Mouse (Mus musculus): ENCODE results near the gene A130010J15Rik.
A peak's percentile ranks its signal among the peaks of the same experiment; 100 is the strongest.

Gene A130010J15Rik

GRCm38 (mm10) chr1:193167746-193168145 lies at the start of gene A130010J15Rik:
TSS of gene A130010J15Rik (plus strand) at chr1:193168046.
- DNase-seq, result no peak

DNA sequence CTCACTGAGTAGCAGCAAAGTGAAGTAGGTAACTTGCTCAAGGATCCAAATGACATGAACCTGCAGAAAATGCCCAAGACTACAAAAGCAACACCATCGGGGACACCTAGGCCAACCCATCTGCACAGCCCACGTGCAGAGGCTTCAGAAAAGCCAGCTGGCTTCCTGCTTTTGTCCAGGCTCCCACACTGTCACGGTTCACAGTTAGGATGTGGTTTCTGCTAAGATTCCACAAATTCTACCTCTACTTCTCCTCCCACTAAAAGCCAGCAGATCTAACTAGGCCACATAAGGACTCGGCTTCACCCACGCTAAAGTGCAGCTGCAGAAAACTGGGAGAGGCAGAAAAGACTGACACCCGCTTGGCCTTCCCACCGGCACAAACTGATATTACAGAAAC lies 45.1 kb upstream of the A130010J15Rik start:
- DNase-seq, result no peak

GRCm38 (mm10) chr1:193123290-193123689 lies 44.6 kb upstream of the A130010J15Rik start:
- DNase-seq, result no peak

DNA sequence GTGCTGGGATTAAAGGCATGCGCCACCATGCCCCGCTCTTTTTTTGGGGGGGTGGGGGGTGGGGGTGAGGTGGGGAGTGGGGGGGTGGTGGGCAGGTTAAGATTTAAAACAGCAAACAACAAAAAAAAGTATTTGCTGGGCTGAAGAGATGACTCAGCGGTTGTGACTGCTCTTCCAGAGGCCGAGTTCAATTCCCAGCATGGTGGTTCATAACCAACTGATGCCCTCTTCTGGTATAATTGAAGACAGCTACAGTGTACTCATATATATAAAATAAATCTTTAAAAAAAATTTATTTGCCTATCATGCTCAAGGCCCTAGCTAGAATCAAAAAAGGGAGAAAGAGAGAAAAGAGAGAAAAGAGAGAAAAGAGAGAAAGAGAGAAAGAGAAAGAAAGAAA lies 42.0 kb upstream of the A130010J15Rik start:
- DNase-seq, result no peak

DNA sequence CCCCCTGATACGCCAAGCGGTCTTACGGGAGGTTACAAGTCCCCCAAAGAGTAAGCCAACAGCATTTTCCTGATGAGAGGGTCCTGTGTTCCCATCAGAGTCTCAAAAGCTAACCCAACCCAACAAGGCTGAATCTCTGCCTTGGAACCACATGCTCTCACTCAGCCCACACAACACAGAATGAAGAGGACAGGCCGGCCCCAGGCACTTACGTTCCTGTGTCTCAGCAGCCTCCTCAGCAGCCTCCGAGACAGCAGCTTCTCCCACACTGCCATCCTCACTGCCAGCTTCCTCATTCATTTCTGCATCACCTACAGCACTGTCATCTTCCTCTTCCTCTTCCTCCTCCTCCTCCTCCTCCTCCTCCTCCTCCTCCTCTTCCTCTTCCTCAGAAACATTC lies 39.8 kb upstream of the A130010J15Rik start:
- DNase-seq, result no peak

- no peak for DNase-seq
Observed at GRCm38 (mm10) chr1:193129321-193129720, 38.5 kb upstream of the A130010J15Rik start.

GRCm38 (mm10) chr1:193129786-193130455 lies 37.9 kb upstream of the A130010J15Rik start, which contains the start of gene Diexf:
TSS of gene Diexf (minus strand) at chr1:193130272.
- peak; percentile 98 for DNase-seq

DNA sequence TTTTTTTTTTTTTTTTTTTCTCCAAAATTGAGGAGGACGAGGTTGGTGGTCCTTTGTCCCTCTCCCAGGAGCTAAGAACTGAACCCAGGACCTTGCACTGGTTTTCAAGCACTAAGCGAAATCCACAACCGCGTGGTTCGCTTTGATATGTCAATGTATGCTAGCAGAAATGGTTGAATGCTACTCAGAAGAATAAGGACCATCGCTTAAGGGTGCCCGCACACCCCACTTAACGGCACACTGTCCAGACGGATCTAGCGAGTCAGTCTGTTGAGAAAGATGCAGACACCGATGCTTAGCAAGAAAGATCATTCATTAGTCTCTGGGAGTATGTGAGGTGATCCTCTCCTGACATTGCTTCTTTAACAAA lies 37.4 kb upstream of the A130010J15Rik start:
- DNase-seq, result no peak

DNA sequence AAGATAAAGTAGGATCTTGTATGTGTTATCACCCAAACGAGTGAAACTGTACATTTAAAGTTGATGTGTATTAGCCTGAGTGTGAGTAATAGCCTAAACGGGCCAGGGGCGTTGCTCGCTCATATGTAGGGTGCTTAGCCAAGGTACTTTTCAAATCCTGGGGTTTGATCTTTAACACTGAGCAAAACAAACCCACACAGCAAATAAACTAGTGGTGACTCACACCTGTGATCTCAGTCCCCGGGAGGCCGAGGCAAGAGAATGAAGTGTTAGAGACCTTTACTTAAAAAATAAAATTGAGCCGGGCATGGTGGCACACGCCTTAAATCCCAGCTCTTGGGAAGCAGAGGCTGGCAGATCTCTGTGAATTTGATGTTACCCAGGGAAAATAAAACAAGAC lies 37.0 kb upstream of the A130010J15Rik start:
- DNase-seq, result no peak

DNA sequence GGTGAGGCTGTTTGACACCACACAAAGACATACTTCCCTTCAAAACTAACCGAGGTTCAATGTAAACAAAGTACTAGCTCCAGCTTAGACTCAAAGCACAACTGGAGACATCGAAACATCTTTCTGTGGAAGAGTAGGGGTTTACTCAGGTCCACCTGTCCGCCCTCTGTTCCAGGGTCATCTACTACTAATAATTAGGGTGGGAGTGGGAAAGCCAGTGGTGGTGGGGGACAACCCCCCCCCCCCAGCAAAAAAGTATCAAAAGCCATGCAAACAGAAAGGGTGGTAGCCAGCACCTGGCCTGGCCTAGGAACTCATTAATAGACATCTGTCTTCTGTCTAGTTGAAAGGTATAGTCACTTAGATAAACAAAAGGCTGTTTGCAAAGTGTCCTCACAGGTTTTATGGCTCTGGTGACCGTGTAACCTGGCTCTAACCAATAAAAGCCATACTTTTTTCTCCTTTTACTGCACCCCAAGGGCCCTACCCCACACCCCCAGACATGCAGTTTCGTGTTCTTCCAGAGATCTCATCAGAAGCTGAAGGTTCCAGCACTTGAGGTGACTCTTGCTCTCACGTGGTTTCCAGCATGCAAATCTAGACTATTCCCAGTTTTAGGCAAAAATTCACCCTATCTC lies 36.4 kb upstream of the A130010J15Rik start:
- DNase-seq, result no peak

DNA sequence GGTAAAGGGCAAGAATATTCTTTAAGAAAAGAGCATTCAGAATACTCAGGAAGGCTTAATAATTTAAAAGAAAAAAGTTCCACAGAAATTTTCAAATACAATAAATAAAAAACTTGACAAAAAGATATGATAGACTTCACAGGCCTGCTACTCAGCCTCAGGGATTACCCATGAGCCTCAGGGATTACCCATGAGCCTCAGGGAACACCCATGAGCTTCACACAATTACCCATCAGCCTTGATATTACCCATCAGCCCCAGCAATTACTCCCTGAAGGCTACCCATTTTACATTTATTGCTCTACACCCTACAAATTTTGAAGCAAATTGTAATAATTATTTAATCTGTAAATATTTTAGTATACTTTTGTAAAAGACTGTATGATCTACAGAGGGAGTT lies 35.5 kb upstream of the A130010J15Rik start:
- DNase-seq, result no peak

DNA sequence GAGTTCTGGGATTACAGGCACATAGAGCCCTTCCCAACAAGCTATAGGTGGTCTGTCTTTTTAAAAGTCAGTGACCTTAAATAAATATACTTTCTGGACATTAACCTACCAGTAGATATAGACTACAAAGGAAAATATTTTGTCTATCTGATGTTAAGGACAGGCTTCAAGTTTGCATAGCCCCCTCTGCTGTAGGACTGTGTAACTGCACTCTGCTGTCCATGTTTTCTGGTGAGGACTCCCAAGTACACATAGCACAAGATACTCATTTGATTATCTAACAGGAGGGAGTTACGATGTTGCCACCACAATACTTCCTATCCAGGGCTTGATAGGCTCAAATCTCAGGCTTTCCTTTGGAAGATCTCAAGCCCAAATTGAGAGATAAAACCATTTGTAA lies 34.1 kb upstream of the A130010J15Rik start:
- no peak for DNase-seq

GRCm38 (mm10) chr1:193138087-193138486 lies 29.8 kb upstream of the A130010J15Rik start:
- DNase-seq, result no peak

DNA sequence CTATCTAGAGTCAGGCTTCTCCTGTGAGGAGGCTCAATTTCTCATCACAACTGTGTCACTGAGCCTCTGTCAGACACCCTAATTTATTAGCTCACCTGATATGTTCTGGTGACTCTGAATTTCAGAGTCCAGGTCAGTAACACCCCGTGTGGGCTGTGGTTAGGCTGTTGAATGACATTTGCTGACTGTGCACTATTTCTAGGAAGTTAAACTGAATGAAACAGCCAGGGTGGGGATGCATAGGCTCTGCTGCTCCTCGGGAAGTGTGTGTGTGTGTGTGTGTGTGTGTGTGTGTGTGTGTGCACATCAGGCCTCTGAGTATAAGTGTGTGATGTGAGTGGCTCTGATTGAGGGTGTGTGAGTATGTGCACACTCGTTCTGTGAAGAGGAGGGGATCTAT lies 29.2 kb upstream of the A130010J15Rik start:
- no peak for DNase-seq

- DNase-seq, result no peak
Observed at GRCm38 (mm10) chr1:193141118-193141517, 26.7 kb upstream of the A130010J15Rik start.

DNA sequence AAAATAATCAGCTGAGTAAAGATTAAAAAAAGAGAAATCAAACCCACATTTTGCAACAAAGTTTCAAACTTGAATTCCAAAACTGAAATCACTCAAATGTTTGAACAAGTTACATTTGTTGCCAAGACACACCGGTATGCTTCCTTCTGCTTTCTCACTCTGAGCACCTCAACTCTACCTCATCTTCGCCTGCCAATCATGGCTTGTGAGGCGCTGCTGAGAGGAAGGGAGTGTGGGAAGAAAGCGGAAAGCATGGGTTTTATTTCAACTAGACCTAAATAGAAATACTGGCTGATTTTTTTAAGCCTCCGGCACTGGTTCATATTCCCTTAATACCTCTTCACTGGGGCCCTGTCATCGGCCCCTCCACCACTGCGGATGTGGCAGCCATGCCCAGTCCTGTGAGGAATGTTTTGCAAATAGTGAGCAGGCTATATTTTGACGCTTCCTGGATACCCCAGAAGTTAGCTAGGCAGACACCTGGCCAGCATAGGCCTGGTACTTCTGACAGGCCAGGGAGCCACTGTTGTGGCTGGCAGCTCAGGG lies 25.3 kb upstream of the A130010J15Rik start:
- no peak for DNase-seq

GRCm38 (mm10) chr1:193144516-193144915 lies 23.3 kb upstream of the A130010J15Rik start:
- no peak for DNase-seq

DNA sequence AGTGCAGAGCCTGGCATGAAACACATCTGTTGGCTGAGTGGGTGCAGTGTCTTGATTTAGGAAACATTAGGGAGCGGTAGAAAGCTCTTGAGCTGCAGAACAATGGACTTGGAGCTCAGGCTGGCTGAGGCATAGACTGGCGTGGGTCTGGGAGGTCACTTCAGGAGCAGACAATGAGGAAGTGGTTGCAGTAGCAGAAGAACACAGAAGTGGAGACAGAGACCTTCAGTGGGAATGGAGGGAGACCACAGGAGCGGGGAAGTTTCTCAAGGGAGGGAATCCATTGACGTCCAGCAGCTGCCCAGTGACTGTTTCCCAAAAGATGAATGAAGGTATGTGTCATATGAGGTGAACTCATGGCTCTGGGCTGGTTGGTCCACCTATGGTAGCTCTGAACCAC lies 22.7 kb upstream of the A130010J15Rik start:
- DNase-seq, result no peak

GRCm38 (mm10) chr1:193146416-193146815 lies 21.4 kb upstream of the A130010J15Rik start:
- DNase-seq, result no peak

DNA sequence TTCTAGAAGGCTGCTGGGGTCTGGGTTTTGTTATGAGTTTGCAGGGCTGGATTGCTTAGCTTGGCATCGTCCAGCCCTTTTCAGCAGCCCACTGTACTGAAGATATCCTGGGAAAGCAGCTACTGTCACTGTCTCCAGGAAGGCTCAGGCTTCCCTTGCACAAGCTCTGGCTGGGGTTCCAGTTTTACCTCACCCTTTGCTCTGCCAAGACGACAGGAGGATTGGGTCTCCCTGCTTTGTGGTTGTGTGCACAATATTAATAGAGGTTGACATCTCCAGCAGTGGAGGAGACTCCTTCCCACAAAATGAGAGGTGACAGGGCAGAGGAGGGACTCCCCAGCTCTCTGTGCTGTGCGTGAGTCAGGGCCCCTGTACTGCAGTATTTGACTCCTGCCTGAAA lies 18.6 kb upstream of the A130010J15Rik start:
- DNase-seq, result no peak

DNA sequence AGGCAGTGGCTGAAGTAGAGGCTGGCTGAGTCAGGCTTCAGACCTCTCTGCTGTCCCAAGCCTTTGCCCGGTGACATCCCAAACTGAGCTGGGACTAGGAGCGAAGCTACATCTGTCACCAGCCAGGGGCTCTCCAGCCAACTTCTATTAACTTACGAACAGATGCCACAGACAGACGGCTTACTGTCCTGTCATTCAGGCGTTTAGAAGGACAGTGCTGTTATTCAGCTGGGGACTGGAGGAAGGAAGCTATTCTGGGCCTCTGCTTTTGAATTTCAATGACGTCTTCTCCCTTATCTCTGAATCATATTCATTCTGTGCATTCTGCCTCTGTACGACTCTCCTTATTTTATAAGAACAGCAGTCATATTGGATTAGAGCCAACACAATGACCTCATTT lies 16.7 kb upstream of the A130010J15Rik start:
- no peak for DNase-seq

DNA sequence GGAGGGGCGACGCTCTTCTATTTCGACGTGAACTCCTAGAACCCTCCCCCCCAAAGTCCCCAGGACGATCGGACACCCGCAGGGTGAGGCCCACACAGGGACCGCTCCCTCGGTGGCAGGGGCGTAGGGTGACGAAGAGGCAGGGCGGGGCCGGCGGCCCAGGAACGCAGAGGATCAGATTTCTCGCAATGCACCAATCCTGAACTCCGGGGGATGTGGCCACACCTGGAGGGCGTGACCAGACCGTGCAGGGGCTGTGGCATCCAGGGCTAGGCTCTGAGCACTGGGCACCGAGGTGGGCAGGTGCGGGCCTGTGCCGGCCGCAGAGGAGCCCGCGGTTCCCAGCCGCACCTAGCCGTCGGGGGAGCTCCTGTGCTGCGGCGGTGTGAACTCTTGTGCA lies 15.0 kb upstream of the A130010J15Rik start, which contains the start of gene Irf6:
Gene Irf6, plus strand, starts transcription at position 240 of the 400 bp plus-strand sequence.
- peak; percentile 84 for DNase-seq

DNA sequence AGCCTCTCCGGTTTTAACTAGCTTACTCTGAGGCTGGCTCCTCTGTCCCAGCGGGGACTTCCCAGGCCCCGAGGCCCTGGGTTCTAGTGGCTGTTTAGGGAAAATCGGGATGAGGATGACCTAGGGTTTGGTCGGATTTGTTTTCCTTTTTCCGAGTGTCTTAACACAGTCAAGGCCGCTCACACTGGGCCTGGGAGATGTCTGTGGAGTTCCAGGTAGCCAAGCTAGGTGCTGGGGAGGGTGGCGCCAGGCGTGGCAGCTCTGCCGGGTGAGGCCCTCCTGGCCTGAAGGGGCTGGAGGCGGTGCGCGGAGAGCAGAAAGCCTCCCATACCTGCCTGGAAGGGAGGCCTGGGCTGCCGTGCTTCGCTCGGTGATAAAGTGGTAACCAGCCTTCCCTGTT lies 14.3 kb upstream of the A130010J15Rik start:
- peak; percentile 26 for DNase-seq
